ENCODE assay signal across 9 mouse cellular contexts in genomic region chr17:15824337-15824736, GRCm38 (mm10). TPM values are rescaled to one million over a fixed set of nuclear protein-coding genes. Genes with fewer than 3 reads are reported as not detected.
A peak's percentile ranks its signal among the peaks of the same experiment; 100 is the strongest.
DNase-seq lines count a peak whose midpoint lies in the region; ATAC-seq and TF ChIP-seq lines count a peak whose summit lies in the region.
"Had no signal": no experiment of that assay in that cellular context is flagged by ENCODE, and none has a peak within 500 bp of the region (broad histone marks: within the 10 kb centered on the region; RNA-seq: fewer than 3 reads in every experiment).

No protein-coding gene starts in this region.

- 58% methylated on average over 11 of the region's 11 CpGs for WGBS in heart, embryonic 15.5 days
- 19% methylated on average over 11 of the region's 11 CpGs for WGBS in hindbrain, embryonic 16.5 days

- no peaks in the 10 kb centered on the region for H3K9me3 ChIP-seq in heart, embryonic 15.5 days (replicated peaks)
- H3K9me3 ChIP-seq in hindbrain, embryonic 16.5 days (ENCODE audit: control insufficient read depth, low read length): no peaks in the 10 kb centered on the region

- H3K9ac ChIP-seq in heart, embryonic 15.5 days: peak overlapping the region; percentile 14; the same call in 1 of the 2 replicates
- H3K9ac ChIP-seq in hindbrain, embryonic 16.5 days (ENCODE audit: low read depth, low read length): peak overlapping the region; percentile 45; the same call in 1 of the 2 replicates

- 0 out of 2 replicates have a peak, but pooled peaks cover 3% of the 10 kb centered on the region for H3K36me3 ChIP-seq in heart, embryonic 15.5 days
- H3K36me3 ChIP-seq in hindbrain, embryonic 16.5 days (ENCODE audit: control insufficient read depth, insufficient read depth, low read length): no peaks in the 10 kb centered on the region
- peaks cover under 1% of the 10 kb centered on the region for H3K36me3 ChIP-seq in myocyte (ENCODE audit: control insufficient read depth, insufficient read depth)

- H3ac ChIP-seq in myocyte (ENCODE audit: control insufficient read depth, insufficient read length): no peak overlapping the region

- TF ChIP-seq POLR2A in myocyte (IDR thresholded peaks at IDR 0.05; ENCODE audit: insufficient read length, low read depth): no peak

- H3K27me3 ChIP-seq in heart, embryonic 15.5 days: peaks cover 6% of the 10 kb centered on the region; the same call in 1 of the 2 replicates
- no peaks in the 10 kb centered on the region for H3K27me3 ChIP-seq in hindbrain, embryonic 16.5 days (replicated peaks; ENCODE audit: control insufficient read depth, insufficient read depth, low read length)
- H3K27me3 ChIP-seq in myocyte (ENCODE audit: control insufficient read depth, insufficient read depth, insufficient read length): no peaks in the 10 kb centered on the region

- H3K27ac ChIP-seq in heart, embryonic 15.5 days: 0 out of 2 replicates have a peak overlapping the region, but pooled peaks have one; percentile 7
- H3K27ac ChIP-seq in hindbrain, embryonic 16.5 days (ENCODE audit: low read depth, low read length): peak overlapping the region; percentile 40; the same call in 1 of the 2 replicates

- peak overlapping the region; percentile 84 for H3K4me3 ChIP-seq in heart, embryonic 15.5 days
- peak overlapping the region; percentile 98 for H3K4me3 ChIP-seq in hindbrain, embryonic 16.5 days (ENCODE audit: low read length)
- H3K4me3 ChIP-seq in myocyte: peak overlapping the region; percentile 77

- ATAC-seq in heart, embryonic 15.5 days (replicated peaks; ENCODE audit: insufficient number of reproducible peaks, insufficient read depth, low FRiP score, low read depth): no peak
- ATAC-seq in hindbrain, embryonic 16.5 days: no peak

- no peak for DNase-seq in heart, postnatal 10 days
- DNase-seq in cerebellum, postnatal 36 days: peak; percentile 51 to 54
- DNase-seq in spleen, postnatal 36 days (ENCODE audit: low spot score in 2 of 2): no peak
- no peak for DNase-seq in layer of hippocampus, postnatal 25 days (ENCODE audit: extremely low spot score in 1 of 2, low spot score in 1 of 2)
- DNase-seq in adipocyte (ENCODE audit: low spot score): no peak

- H3K4me2 ChIP-seq in heart, embryonic 15.5 days: peak overlapping the region; percentile 92
- H3K4me2 ChIP-seq in hindbrain, embryonic 16.5 days (ENCODE audit: low read length): peak overlapping the region; percentile 93
- H3K4me2 ChIP-seq in myocyte (ENCODE audit: low read depth): peak overlapping the region; percentile 95

- peaks cover 45% of the 10 kb centered on the region for H3K4me1 ChIP-seq in heart, embryonic 15.5 days (replicated peaks)
- H3K4me1 ChIP-seq in hindbrain, embryonic 16.5 days (ENCODE audit: control insufficient read depth, insufficient read depth, low read depth, low read length): peaks cover 27% of the 10 kb centered on the region

- H3K79me2 ChIP-seq in myocyte (ENCODE audit: control insufficient read depth, insufficient read depth): peaks cover 67% of the 10 kb centered on the region

- intact Hi-C loops in heart, postnatal 10 days (cut with DNase I): loop anchor here (2.0 to 10.0 kb wide), 3 partner anchors 16 to 1800 kb away; partner anchors contain the start of gene Lnpep

TF ChIP-seq in myocyte, 11 proteins besides CTCF, POLR2A, EP300 and RAD21:
- no peak for TF ChIP-seq USF1 (IDR thresholded peaks at IDR 0.05; ENCODE audit: low read depth)
- TF ChIP-seq POLR2AphosphoS2 (IDR thresholded peaks at IDR 0.05; ENCODE audit: insufficient read length, low read depth): no peak
- no peak for TF ChIP-seq MAX (IDR thresholded peaks at IDR 0.05; ENCODE audit: low read depth)

RNA-seq across cellular contexts. Expression of gene Rgmb, which starts 6.5 kb away (rescaled TPM):
- polyA plus RNA-seq in heart, embryonic 15.5 days (2015; fragmentation: Nextera tagmentation; extraction: Ambion mirVana): 8.0 and 11.3 TPM in 2 replicates
- 10 to 100 TPM; 25.8 to 26.9 TPM for total RNA-seq in heart, postnatal 10 days (2021)
- polyA plus RNA-seq in hindbrain, embryonic 16.5 days (2015; fragmentation: Nextera tagmentation; extraction: Ambion mirVana): 50.8 and 58.5 TPM in 2 replicates
- 13.8 TPM for polyA plus RNA-seq in myocyte (2012; fragmentation: generic; extraction: Trizol)
- 10 to 100 TPM; 87.5 to 89.2 TPM for total RNA-seq in layer of hippocampus, postnatal 25 days (2021)
- total RNA-seq: MEL had no signal

Comparison
In these comparisons a context has a peak if more than half of its experiments do, and no peak if none do; other contexts are left out.
1. DNase-seq: peak in cerebellum, postnatal 36 days (2 of 2); none in heart, postnatal 10 days (0 of 2), spleen, postnatal 36 days (0 of 2), layer of hippocampus, postnatal 25 days (0 of 2) and adipocyte (single experiment).
2. Peak in every context shown above with its lines, with median percentiles within 50 percentile points of each other: H3K4me2 ChIP-seq and H3K4me3 ChIP-seq.